Mouse (Mus musculus) erythroid progenitor cell, adult 5-6 weeks (primary cell): ENCODE measurements around the gene Cox7b. TPM values are rescaled to one million over a fixed set of nuclear protein-coding genes. Genes with fewer than 3 reads are reported as not detected.
"Not testable (repeated sequence)": the region's sequence is repeated elsewhere in the genome, so short reads cannot be mapped to it uniquely, and the experiment has no call there.

Experiments used
- ATAC-seq: replicated peaks from 2 replicates; pipeline ENCODE4 v1.8.0; 2016; ENCODE audit warnings: moderate number of reproducible peaks, mild to moderate bottlenecking, moderate TSS enrichment, inconsistent platforms; ENCODE audit not compliant: poor library complexity, low FRiP score, severe bottlenecking
- total RNA-seq, 2 experiments: library from RNA; stranded (forward) in 1 of 2; stranded (reverse) in 1 of 2; fragments of 150-400 nt in 1 of 2; fragments of 186-747, 209-891 nt in 1 of 2; gene quantifications; 2 replicates each; pipeline versions ENCODE4 v1.2.3 to v1.2.4; 2015 to 2017; ENCODE audit warnings: low replicate concordance in 2 of 2

Gene Cox7b
- total RNA-seq (2015; ENCODE audit: low replicate concordance) (69.2 and 110 TPM in 2 replicates), total RNA-seq (2017; ENCODE audit: low replicate concordance) (104 and 107 TPM in 2 replicates)

GRCm38 (mm10) chrX:106015571-106016322, at the start of gene Cox7b:
Gene Cox7b, plus strand, starts transcription at chrX:106015700.
- ATAC-seq, result peak; percentile 67

- ATAC-seq, result no peak
Measured at GRCm38 (mm10) chrX:106001605-106002004, 13.9 kb upstream of the Cox7b start.

- no peak for ATAC-seq
Measured at GRCm38 (mm10) chrX:106010762-106011161, 4.7 kb upstream of the Cox7b start.

GRCm38 (mm10) chrX:106011465-106012159, 3.9 kb upstream of the Cox7b start, which contains the start of gene Magt1:
Gene Magt1, minus strand, starts transcription at chrX:106011906.
- ATAC-seq, result peak; percentile 95

GRCm38 (mm10) chrX:106012559-106012958, 2.9 kb upstream of the Cox7b start:
- ATAC-seq, result no peak

GRCm38 (mm10) chrX:106013217-106013616, 2.3 kb upstream of the Cox7b start:
- no peak for ATAC-seq

GRCm38 (mm10) chrX:106014741-106015377, 641 bp upstream of the Cox7b start:
- ATAC-seq, result not testable (repeated sequence)

GRCm38 (mm10) chrX:106017102-106017501, 1.6 kb downstream of the Cox7b start:
- no peak for ATAC-seq

GRCm38 (mm10) chrX:106017516-106017915, 2.0 kb downstream of the Cox7b start:
- no peak for ATAC-seq

GRCm38 (mm10) chrX:106026418-106027342, 11.2 kb downstream of the Cox7b start, which contains the start of gene Atp7a:
Gene Atp7a, plus strand, starts transcription at chrX:106027276.
- peak; percentile 100 for ATAC-seq

GRCm38 (mm10) chrX:106027343-106027674, 11.8 kb downstream of the Cox7b start:
- no peak; the same call in 1 of the 2 replicates for ATAC-seq

- ATAC-seq, result no peak
Measured at GRCm38 (mm10) chrX:106030176-106030575, 14.7 kb downstream of the Cox7b start.

- no peak for ATAC-seq
Measured at GRCm38 (mm10) chrX:106031124-106031523, 15.6 kb downstream of the Cox7b start.

GRCm38 (mm10) chrX:106035727-106036126, 20.2 kb downstream of the Cox7b start:
- ATAC-seq, result no peak

- no peak for ATAC-seq
Measured at GRCm38 (mm10) chrX:106037185-106037752, 21.8 kb downstream of the Cox7b start.

GRCm38 (mm10) chrX:106043863-106044617, 28.5 kb downstream of the Cox7b start:
- ATAC-seq, result peak; percentile 75

GRCm38 (mm10) chrX:106045455-106045854, 30.0 kb downstream of the Cox7b start:
- ATAC-seq, result no peak

GRCm38 (mm10) chrX:106045928-106046327, 30.4 kb downstream of the Cox7b start:
- no peak for ATAC-seq
